Mouse (Mus musculus) hindbrain, embryonic 14.5 days (tissue): ENCODE results near the gene Gan. TPM values are rescaled to one million over a fixed set of nuclear protein-coding genes. Genes with fewer than 3 reads are reported as not detected.
A peak's percentile ranks its signal among the peaks of the same experiment; 100 is the strongest.

Experiments
- ATAC-seq: fragments of 200-750 bp; cut with Nextera tagmentation; 2 replicates; pipeline ENCODE4 v1.8.0; 2017; ENCODE audit warnings: moderate number of reproducible peaks, mild to moderate bottlenecking, moderate TSS enrichment, moderate library complexity; ENCODE audit not compliant: low FRiP score
- DNase-seq: peaks from one replicate; pipeline ENCODE4 v3.0.0-alpha.2; 2015; ENCODE audit warnings: low spot score
- H3K27ac ChIP-seq: fragments of 300-500 bp; sonication (generic); 2 replicates; pipeline ENCODE4 v1.5.1; 2014; ENCODE audit warnings: mild to moderate bottlenecking, moderate library complexity
- H3K27me3 ChIP-seq: fragments of 300-500 bp; sonication (generic); 2 replicates; pipeline ENCODE4 v1.6.1; 2014; ENCODE audit warnings: mild to moderate bottlenecking, low read length, mixed read lengths; ENCODE audit not compliant: control insufficient read depth, insufficient read depth
- H3K36me3 ChIP-seq: fragments of 300-500 bp; sonication (generic); replicated peaks from 2 replicates; pipeline ENCODE4 v1.6.1; 2014; ENCODE audit not compliant: control insufficient read depth, insufficient read depth
- H3K4me1 ChIP-seq: fragments of 300-500 bp; sonication (generic); replicated peaks from 2 replicates; pipeline ENCODE4 v1.6.1; 2014; ENCODE audit warnings: antibody characterized with exemption, low read length, mixed read lengths; ENCODE audit not compliant: control insufficient read depth, insufficient read depth
- H3K4me2 ChIP-seq: fragments of 300-500 bp; sonication (generic); replicated peaks from 2 replicates; pipeline ENCODE4 v1.6.1; 2014; ENCODE audit warnings: mild to moderate bottlenecking, moderate library complexity
- H3K4me3 ChIP-seq: fragments of 300-500 bp; sonication (generic); replicated peaks from 2 replicates; pipeline ENCODE4 v1.5.1; 2014; ENCODE audit warnings: mild to moderate bottlenecking, low read length
- H3K9ac ChIP-seq: fragments of 300-500 bp; sonication (generic); 2 replicates; pipeline ENCODE4 v1.6.1; 2014
- H3K9me3 ChIP-seq: fragments of 300-500 bp; sonication (generic); 2 replicates; pipeline ENCODE4 v1.6.1; 2016; ENCODE audit warnings: low read length; ENCODE audit not compliant: control insufficient read depth
- WGBS: fragments of 180-500 bp; shearing (Covaris S2); extraction: QIAGEN DNeasy Blood & Tissue Kit; methylation state at CpG from one replicate; pipeline ENCODE4 v1.1.7; 2014; 5-methylcytosine and 5-hydroxymethylcytosine counted together
- polyA plus RNA-seq: library from polyadenylated mRNA; unstranded; fragments of >200 nt; fragmentation: Nextera tagmentation; extraction: Ambion mirVana; gene quantifications from 2 replicates; pipeline ENCODE4 v1.2.1, GENCODE M21; 2014

Gan gene
- polyA plus RNA-seq, 1 experiment from 2014 or later = 4.7 TPM

DNA sequence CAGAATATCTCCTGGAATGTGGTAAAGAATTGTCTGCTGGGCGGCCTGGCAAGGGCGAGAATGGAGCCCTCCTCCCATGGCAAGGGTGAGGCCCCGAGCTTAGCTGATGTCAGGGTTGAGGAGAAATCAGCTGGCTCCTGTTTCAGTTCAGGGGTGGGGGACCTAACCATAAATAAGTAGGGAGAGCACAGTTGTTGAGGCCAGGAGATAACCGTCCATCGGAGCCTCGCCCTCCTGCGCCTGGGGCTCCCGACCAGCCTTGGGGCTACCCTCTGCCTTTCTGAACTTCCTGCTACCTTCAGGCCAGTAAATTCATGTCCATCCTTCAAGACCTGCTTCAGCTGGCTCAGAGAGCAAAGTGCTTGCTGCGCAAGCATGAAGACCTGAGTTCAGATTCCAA, 10.4 kb downstream of the Gan start:
- H3K4me1 ChIP-seq = no peaks in the 10 kb centered on the region
- no peak overlapping the region for H3K4me3 ChIP-seq
- H3K27me3 ChIP-seq = no peaks in the 10 kb centered on the region
- H3K27ac ChIP-seq = no peak overlapping the region
- H3K9ac ChIP-seq = no peak overlapping the region
- no peaks in the 10 kb centered on the region; the same call in 1 of the 2 replicates for H3K36me3 ChIP-seq
- no peak overlapping the region for H3K4me2 ChIP-seq
- WGBS = 92% methylated on average over 9 of the region's 9 CpGs
- no peaks in the 10 kb centered on the region for H3K9me3 ChIP-seq
- ATAC-seq = no peak
- DNase-seq = no peak

DNA sequence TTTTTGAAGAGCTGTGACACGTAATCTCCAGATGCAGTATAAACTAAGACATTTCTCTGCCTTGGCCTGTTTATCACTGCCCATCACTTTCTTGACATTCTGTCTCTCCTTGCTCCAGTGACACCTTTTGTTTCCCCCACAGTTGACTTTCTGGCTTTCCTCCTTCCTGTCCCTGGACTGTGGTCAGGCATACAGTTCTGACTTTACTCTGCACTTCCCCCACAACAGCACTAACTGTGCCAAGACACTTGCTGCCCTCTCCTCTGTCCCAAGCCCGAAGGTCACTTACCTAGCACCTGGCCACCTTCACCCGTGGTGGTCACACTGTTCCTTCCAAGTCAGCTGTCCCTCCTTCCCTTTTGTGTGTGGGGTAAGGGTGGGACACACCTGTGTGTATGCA, 13.9 kb downstream of the Gan start:
- Histone ChIP-seq H3K36me3 (peaks cover 6% of the 10 kb centered on the region; the same call in 1 of the 2 replicates), H3K4me1 (no peaks in the 10 kb centered on the region), H3K9me3 (no peaks in the 10 kb centered on the region), H3K4me3 (no peak overlapping the region), H3K4me2 (no peak overlapping the region), H3K27ac (no peak overlapping the region), H3K9ac (no peak overlapping the region), H3K27me3 (no peaks in the 10 kb centered on the region)
- ATAC-seq = no peak
- no peak for DNase-seq
- 89% methylated on average over 3 of the region's 3 CpGs for WGBS

DNA sequence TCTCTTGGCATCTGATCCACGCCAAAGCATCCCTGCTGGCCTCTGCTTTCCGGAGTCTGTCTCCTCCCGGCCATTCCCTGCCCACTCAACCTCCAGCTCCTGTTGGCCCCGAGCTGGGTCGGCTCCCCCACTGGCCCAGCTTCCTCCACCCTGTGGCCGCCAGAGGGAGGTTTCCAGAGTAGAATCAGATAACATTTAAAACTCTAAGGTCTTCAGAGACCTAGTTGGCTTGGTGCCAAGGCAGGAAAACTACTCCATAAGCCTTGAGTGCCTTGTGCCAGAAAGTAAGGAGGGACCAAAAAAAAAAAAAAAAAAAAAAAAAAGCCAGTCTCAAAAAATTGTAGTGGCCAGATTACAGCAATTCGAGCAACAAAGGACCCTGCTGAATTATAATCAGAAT, 15.0 kb downstream of the Gan start:
- Histone ChIP-seq H3K4me2 (no peak overlapping the region), H3K4me3 (no peak overlapping the region), H3K36me3 (peaks cover 6% of the 10 kb centered on the region; the same call in 1 of the 2 replicates), H3K9me3 (no peaks in the 10 kb centered on the region), H3K27me3 (no peaks in the 10 kb centered on the region), H3K4me1 (no peaks in the 10 kb centered on the region), H3K9ac (no peak overlapping the region), H3K27ac (no peak overlapping the region)
- 48% methylated on average over 7 of the region's 7 CpGs for WGBS
- ATAC-seq (no peak), DNase-seq (peak; percentile 50)

DNA sequence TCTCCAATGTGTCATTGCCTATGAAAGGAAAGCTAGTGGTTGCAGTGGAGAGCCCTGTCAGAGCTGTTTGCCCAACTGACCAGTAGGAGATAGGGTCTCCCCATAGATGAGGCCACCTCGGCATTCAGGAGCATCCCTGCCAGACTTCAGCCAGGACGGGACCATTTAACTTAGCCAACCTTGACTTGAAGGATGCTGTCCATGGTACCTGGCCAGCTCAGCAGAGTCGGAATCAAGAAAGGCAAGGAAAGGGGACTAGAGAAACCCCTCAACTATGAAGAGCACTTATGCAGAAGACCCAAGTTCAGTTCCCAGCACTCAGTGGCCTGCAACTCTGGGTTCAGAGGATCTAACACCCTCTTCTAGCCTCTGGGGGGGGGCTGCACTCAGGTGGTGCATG, 15.8 kb downstream of the Gan start:
- DNase-seq = no peak
- no peaks in the 10 kb centered on the region for H3K4me1 ChIP-seq
- no peak for ATAC-seq
- no peaks in the 10 kb centered on the region for H3K27me3 ChIP-seq
- H3K4me2 ChIP-seq = no peak overlapping the region
- no peak overlapping the region for H3K9ac ChIP-seq
- no peaks in the 10 kb centered on the region for H3K9me3 ChIP-seq
- peaks cover 6% of the 10 kb centered on the region; the same call in 1 of the 2 replicates for H3K36me3 ChIP-seq
- no peak overlapping the region for H3K4me3 ChIP-seq
- WGBS = 88% methylated on average over 3 of the region's 3 CpGs
- H3K27ac ChIP-seq = no peak overlapping the region

DNA sequence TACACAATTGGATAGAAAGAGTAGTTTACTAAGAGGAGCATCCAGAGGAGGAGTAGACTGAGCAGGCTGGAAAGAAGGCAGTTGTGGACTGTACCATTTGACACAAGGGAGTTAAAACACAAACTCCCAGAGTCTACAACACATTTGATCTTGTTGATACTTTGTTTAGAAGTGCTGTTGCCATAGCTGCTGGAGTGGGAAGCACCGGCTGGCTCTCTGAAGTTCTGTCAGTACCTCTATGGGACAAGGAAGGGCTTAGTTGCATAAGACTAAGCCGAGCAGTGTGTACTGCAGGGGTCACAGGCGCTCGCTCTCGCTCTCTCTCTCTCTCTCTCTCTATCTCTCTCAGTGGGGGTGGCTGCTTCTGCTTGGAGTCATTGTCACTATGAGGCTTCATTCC, 16.6 kb downstream of the Gan start:
- no peak overlapping the region for H3K27ac ChIP-seq
- ATAC-seq = no peak
- no peaks in the 10 kb centered on the region for H3K9me3 ChIP-seq
- whole genome bisulfite sequencing = 89% methylated on average over 5 of the region's 5 CpGs
- H3K9ac ChIP-seq = no peak overlapping the region
- no peak overlapping the region for H3K4me2 ChIP-seq
- no peak overlapping the region for H3K4me3 ChIP-seq
- no peaks in the 10 kb centered on the region for H3K27me3 ChIP-seq
- no peaks in the 10 kb centered on the region for H3K4me1 ChIP-seq
- no peak for DNase-seq
- 0 out of 2 replicates have a peak, but pooled peaks cover 6% of the 10 kb centered on the region for H3K36me3 ChIP-seq

DNA sequence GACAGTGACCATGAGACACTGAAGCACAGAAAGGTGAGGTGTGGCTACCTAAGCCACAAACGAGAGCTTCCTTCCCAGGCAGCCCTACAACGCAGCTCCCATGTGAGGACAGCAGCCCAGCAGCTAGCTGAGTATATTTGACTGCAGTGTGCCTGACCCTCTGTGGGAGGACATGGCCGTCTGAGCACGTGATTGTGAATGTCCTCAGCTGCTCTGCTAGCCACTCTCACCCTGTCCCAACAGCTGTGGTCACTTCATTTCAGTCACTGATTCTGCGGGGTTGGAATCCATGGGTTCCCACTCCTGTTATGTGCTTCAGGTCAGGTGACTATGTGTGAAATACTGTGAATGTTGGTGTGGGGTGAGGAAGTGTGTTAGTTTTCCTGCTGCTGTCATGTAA, 18.4 kb downstream of the Gan start:
- ATAC-seq (no peak), DNase-seq (no peak)
- Histone ChIP-seq H3K9ac (no peak overlapping the region), H3K4me2 (no peak overlapping the region), H3K27ac (no peak overlapping the region), H3K9me3 (no peaks in the 10 kb centered on the region), H3K4me3 (no peak overlapping the region), H3K36me3 (0 out of 2 replicates have a peak, but pooled peaks cover 6% of the 10 kb centered on the region), H3K4me1 (no peaks in the 10 kb centered on the region), H3K27me3 (no peaks in the 10 kb centered on the region)
- WGBS = 97% methylated on average over 5 of the region's 5 CpGs

DNA sequence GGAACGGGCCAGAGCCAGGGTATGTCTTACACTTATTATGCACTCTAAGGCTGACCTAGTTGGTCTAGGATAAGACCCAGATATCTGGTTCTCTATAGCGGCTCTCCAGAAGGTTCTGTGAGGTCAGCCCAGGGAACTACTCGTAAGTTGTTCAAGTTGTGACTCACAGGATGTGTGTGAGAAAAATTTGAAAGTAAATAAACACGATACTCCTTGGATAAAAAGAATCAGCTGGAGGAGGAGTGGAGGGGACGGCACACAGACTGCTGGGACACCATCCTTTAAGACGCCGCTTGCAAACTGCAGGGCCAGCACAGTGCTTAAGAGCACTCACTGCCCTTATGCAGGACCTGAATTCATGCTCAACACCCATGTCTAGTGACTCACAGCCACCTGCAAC, 19.3 kb downstream of the Gan start:
- no peaks in the 10 kb centered on the region for H3K27me3 ChIP-seq
- no peak overlapping the region for H3K27ac ChIP-seq
- no peaks in the 10 kb centered on the region for H3K9me3 ChIP-seq
- 87% methylated on average over 7 of the region's 7 CpGs for WGBS
- no peak overlapping the region for H3K4me3 ChIP-seq
- 0 out of 2 replicates have a peak, but pooled peaks cover 6% of the 10 kb centered on the region for H3K36me3 ChIP-seq
- ATAC-seq = no peak
- H3K4me1 ChIP-seq = no peaks in the 10 kb centered on the region
- no peak overlapping the region for H3K9ac ChIP-seq
- DNase-seq = no peak
- no peak overlapping the region for H3K4me2 ChIP-seq

DNA sequence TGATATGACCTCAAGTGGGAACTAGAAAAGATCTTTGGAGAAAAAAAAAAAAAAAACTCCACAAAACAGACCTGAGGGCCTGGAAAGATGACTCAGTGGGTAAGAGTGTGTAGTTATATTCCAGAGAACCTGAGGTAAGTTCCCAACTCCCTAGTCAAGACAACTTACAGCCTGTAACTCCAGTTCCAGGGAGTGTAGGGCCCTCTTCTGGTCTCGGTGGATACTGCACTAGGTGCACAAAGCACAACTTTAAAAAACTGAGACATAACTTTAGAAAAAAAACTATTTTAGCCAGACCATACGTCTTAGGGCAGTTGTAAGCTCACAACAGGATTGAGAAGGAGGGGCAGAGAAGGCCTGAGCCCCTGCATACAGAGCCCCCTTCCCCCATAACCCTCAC, 20.1 kb downstream of the Gan start:
- DNase-seq = no peak
- Histone ChIP-seq H3K27ac (no peak overlapping the region), H3K36me3 (0 out of 2 replicates have a peak, but pooled peaks cover 6% of the 10 kb centered on the region), H3K9ac (no peak overlapping the region), H3K4me3 (no peak overlapping the region), H3K4me1 (no peaks in the 10 kb centered on the region), H3K9me3 (no peaks in the 10 kb centered on the region), H3K27me3 (no peaks in the 10 kb centered on the region), H3K4me2 (no peak overlapping the region)
- WGBS = 81% methylated on average over 2 of the region's 2 CpGs
- ATAC-seq = no peak

DNA sequence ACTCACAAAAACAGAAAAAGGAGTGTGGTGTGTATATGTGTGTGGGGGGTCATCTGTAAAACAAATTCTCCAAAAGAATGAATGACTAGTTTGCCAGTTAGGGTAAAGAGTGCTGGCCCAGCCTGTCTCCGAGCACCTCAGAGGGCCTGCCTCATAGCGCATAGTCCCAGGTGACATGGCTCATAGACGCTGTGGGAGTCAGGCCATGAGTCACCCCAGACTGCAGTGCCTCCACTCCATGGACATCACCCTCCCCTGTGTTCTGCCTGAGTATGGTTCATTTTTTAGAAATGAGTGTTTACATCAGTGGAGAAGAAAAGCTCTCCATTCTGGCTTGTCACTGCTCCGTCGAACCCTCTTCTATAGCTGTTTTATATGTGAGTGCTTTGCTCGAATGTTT, 20.7 kb downstream of the Gan start:
- WGBS = 91% methylated on average over 6 of the region's 6 CpGs
- no peak overlapping the region for H3K4me3 ChIP-seq
- no peak overlapping the region for H3K4me2 ChIP-seq

DNA sequence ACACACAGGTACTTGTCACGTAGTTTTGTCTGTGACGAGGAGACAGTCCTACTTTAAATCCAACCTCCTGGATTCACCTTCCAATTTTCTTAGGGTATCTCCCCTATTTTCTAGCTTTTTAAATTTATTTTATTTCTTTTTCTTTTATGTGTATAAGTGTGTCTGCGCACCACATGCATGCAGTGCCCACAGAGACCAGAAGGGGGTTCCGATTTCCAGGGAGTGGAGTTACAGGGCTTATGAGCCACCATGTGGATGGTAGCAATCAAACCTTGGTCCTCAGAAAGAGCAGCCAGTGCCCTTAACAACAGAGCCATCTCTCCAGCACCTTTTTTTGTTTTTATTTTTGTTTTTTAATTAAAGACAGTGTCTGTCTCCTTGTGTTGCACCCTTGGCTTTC, 24.8 kb downstream of the Gan start:
- no peaks in the 10 kb centered on the region for H3K27me3 ChIP-seq
- no peak overlapping the region for H3K4me2 ChIP-seq
- ATAC-seq = no peak
- 97% methylated on average over 4 of the region's 4 CpGs for WGBS
- no peak overlapping the region for H3K27ac ChIP-seq
- no peak overlapping the region for H3K4me3 ChIP-seq
- H3K36me3 ChIP-seq = peaks cover 21% of the 10 kb centered on the region
- H3K9me3 ChIP-seq = no peaks in the 10 kb centered on the region
- DNase-seq = no peak
- no peak overlapping the region for H3K9ac ChIP-seq
- no peaks in the 10 kb centered on the region for H3K4me1 ChIP-seq

More for the DNA sequence above, 20.7 kb downstream of the Gan start:
- Histone ChIP-seq H3K9me3 (no peaks in the 10 kb centered on the region), H3K4me1 (no peaks in the 10 kb centered on the region), H3K9ac (no peak overlapping the region), H3K27me3 (no peaks in the 10 kb centered on the region), H3K36me3 (0 out of 2 replicates have a peak, but pooled peaks cover 6% of the 10 kb centered on the region), H3K27ac (no peak overlapping the region)
- ATAC-seq (no peak), DNase-seq (no peak)
